Mouse (Mus musculus): ENCODE data around the gene Tinf2. TPM values are rescaled to one million over a fixed set of nuclear protein-coding genes. Genes with fewer than 3 reads are reported as not detected.

The Tinf2 gene
- polyA plus RNA-seq (2012; rRNA removed; ENCODE audit: low replicate concordance) = 12.8 and 15.9 TPM in 2 replicates

DNA sequence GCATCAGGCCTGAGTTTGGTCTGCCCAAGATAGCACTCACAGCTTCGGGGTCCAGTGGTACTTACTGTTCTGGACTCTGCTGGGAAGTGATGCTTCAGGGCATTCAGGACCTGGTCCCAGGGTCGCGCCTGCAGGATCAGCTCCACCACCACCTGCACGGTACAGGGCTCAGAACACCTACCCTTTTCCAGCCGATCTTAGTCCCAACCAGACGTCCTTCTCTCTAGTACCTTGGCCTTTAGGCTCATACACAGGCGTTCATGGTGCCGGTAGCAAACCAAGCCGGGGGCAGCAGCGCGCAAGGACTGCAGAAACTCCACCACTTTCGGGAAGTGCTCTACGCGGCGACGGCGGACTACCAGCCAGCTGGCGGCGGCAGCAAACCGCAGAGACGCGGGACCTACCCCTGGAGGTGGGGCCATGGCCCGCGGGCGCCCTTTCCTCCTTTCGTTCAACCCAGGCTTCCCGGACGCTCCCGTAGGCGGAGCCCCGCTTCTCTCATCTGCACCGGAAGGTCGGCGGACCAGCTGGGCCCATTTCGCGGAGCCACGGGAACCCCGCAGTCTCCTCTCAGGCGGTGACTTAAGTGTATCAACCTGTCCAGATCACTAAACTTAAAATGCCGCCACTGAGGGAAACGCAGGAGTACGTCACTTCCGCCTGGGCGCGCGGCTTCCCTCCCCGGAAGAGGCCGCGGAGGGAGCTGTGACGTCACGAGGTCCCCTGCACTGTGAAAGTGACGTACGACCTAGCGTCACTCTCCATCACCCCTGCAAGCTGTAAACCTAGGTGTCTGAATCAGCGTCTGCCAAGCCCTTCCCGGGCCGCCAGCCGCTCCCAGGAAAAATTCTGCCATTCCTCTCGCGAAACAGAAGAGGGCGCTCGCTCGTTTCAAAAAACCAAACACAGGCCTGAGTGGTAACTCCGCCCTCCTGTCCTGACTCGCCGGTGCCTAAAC is at the start of gene Tinf2:
Gene Tinf2, minus strand, starts transcription at position 661 of the 958 bp plus-strand sequence.

DNA sequence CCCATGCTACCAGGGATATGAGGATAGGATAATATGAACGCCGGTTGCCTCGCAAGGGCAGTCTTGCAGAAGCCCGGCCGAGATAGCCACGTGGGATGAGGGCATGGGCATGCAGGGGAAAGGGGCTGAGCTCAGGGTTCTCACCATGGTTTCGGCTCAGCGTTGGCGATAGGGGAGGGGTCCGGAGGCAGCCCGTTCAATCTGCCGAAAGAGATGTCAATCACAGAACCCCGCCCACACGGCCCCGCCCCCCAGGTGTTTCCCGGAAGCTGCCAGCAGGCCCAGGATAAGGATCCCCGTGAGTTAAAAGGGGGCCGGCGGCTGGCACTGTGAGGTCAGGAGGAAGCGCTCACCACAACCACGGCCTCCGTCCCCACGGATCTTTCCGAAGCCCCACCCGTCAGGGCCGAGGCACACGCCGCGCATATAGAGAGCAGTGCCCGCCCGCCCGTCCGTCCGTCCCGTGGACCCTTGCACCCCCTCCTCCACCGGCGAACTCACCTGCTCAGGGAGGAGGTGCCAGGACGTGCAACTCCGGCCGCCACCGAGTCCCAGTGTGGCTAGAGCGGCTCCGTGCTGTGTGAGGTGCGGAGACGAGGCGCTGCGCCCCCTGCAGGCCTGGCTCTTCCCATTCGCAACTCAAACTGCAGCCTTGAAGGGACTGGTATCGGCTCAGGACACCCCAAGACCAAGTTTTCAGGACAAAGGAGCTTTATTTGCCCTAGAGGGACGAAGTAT is 40.2 kb upstream of the Tinf2 start, which contains the start of gene Rabggta:
Gene Rabggta, minus strand, starts transcription at position 564 of the 738 bp plus-strand sequence.

DNA sequence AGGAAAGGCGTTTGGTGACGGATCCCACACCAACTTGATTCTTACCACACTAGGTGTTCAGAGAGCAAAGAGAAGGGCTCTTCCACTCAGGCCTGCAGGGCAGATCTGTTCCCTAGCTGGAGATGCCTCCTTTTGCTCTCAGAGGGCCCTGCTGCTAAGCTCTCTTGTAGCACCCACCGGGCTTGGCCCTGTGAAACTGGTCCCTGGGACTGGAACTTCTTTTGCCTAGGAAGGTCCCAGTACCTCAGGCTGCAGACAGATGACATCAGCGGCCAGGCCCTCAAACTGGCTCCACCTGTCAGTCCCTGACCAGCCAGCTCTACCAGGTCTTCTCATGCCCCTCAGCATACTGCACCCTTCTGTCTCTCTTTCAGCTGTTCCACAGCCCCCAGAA is 32.1 kb upstream of the Tinf2 start, which contains the start of gene Tgm1:
Gene Tgm1, minus strand, starts transcription at position 198 of the 394 bp plus-strand sequence.

DNA sequence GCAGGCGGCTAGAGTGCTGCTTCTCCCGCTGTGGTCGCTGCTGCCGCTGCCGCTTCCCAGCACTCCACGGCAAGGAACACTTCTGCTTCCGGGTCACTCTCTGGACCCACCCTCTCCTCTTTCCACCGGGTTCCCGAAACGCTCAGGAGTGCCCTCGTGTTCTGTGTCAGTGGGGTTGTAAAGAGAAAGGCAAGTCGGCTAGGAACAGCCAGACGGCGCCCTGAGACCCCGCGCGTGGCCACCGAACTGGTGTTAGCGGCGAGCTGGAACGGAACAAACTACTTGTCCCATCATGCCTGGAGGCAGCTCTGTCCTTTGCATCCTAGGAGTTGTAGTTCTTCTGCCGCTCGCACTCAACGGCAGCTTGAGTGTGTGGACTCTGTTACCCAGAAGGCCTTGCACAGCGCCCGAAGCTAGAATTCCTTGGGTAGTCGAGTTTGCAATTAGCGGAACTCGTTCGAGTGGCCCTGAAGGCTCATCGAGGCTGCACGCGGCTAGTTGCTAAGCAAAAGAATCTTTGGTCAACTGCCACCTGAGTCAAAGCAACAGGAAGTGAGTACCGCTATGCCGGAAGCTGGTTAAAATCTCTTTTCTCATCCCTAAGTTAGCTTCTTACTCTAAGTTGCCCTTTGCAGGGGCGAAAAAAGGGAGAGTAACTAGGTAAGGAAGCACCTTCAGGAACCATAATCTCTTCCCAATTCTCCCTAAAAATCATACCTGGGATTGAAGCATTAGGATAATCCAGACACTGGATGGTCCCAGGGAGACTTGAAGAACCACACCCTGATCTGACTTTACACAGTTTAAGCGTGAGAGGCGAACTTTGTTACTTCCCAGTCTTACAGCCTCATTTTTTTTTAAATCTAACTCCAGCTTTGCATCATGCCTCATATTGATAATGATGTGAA is 9.5 kb downstream of the Tinf2 start, which contains the start of the genes Gmpr2 and Nedd8:
Gene Gmpr2, plus strand, starts transcription at position 109 of the 908 bp plus-strand sequence.
Gene Nedd8, minus strand, starts transcription at position 292 of the 908 bp plus-strand sequence.

DNA sequence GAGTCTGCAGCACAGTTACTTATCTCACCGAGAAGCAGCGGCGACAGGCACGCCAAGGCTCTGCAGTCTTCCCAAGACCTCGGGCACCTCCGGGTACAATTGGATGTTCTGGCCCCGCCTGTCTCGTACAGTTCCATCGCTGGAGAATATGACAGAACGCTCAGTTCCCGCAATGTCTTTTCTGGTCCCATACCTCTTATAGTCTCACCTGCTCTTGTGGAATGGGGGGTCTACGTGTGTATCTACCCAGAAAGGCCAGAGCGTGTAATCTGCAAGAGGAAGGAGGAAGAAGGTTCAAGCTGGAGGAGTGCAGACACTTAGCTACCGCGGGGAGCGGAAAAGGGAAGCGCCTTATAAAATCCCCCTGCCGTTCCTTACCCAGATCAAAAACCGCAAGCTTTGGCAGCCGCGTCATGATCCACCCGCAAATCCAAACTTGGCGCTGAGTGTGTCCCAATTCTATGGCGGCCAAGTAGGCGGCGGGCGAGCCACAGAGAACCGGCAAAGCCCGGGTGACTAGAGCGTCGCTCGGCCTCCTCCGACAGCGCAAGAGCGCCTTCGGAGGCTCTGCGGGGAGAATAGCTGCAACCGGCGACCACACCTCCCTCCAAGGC is 21.6 kb downstream of the Tinf2 start, which contains the start of gene Mdp1:
Gene Mdp1, minus strand, starts transcription at position 549 of the 614 bp plus-strand sequence.

DNA sequence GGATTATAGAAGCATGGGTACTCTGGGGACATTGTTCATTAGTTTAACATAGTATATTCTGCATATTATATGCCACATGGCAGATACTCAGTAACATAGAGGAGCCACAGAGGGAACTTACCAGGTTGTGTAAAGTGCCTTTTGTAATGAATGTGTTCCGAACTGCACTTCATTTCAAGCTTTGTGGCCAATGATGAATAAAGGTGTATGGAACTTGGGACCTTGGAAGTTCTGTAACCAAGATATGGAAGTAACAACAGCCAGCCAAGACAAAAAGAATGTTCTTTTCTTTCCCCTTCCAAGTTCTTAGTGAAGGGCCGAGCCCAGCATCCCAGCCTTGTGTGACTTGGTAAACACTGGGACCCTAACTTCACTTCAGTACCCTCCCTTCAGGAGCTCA is 31.7 kb downstream of the Tinf2 start, which contains the start of gene Tssk4:
Gene Tssk4, plus strand, starts transcription at position 301 of the 400 bp plus-strand sequence.

DNA sequence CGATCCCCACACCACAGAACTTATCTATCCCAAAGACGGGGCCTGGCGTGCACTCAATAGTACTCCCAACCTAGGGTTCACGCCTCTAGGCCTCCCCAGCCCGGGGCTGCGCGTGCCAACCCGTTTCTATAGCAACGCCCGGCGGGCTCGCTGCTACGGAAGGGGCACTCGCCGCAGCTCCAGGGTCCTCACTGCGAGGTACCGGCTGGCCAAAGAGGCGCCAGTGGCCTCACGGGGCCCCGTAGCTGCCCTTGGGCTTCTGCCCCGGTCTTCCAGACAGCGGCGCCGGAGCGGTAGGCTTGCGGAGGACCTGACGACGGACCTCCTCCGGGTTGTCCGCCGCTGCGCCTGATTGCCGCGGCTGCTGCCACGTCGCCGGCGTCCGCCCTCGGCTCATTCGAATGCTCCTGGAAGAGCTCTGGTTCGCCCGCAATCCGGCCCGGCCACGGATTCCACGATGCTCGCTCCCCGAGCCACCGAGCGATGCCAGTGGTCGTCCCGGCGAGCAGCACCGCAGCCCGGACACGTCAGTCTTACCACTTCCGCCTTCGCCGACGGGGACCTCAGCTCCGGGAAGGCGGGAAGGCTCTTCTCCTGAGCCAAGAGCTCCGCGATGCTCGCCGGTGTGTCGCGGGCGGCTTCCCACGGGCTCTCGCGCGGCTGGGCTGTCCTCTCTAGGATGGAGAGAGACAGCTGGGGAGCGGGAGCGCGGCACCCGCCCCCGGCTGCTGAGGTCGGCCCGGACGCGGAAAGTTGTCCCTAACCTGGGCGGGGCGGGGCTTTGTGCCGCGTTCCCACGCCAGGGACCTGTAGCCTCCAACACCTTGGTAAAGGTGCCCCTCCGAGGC is 38.3 kb downstream of the Tinf2 start, which contains the start of gene Tm9sf1:
Gene Tm9sf1, minus strand, starts transcription at position 747 of the 848 bp plus-strand sequence.

DNA sequence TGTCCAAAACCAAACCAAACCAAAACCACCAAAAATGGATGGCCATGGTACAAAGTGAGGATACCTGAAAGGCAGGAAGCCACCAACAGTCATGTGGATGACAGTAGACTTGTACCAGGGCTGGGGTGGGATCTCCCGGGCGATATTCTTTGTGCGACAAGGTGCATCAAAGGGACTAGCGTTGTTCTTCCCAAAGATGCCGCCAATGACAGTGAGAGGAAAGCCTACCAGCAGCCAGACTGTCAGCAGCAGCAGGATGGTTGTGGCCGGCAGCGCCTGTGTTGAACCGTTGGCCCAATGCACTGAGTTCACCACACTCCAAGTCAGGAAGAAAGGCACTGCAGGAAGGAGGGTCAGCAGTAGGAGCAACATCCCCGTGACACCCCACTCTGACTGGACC is 43.8 kb downstream of the Tinf2 start, which contains the start of gene Gm49378:
Gene Gm49378, minus strand, starts transcription at position 101 of the 400 bp plus-strand sequence.

DNA sequence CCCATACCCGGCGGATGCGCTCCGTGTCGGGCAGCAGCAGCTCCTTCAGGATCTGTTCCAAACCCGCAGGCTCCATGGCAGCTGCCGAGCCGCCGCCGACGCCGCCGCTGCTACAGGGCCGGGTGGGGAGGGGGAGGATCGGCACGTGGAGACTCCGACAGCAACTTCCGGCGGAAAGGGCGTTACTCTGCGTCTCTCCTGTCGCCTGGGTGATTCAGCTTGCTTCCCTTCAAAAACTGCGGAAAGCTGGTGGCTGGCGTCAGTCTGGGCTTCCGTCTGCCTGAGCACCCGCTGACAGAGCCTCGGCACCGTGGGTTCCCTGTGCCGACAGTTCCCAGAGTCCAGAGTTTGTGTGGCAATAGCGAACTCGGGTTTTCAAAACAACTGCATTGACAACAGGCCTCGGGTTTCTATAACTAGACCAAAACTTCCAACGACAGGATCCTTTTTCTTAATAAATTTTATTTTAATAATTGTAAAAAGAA is 46.1 kb downstream of the Tinf2 start, which contains the start of gene Ipo4:
Gene Ipo4, minus strand, starts transcription at position 435 of the 485 bp plus-strand sequence.

Other genes with a start within 250 kb of the Tinf2 start
- 37.4 and 44.9 TPM in 2 replicates for gene Dhrs4, start 203.1 kb downstream of the Tinf2 start, polyA plus RNA-seq (2012; rRNA removed; ENCODE audit: low replicate concordance)
- gene Carmil3, start 191.2 kb downstream of the Tinf2 start, polyA plus RNA-seq (2012; rRNA removed; ENCODE audit: low replicate concordance) = 4.7 and 7.6 TPM in 2 replicates
- 0.04 and 0.06 TPM in 2 replicates for gene Cpne6, start 171.4 kb downstream of the Tinf2 start, polyA plus RNA-seq (2012; rRNA removed; ENCODE audit: low replicate concordance)
- gene Nrl, start 156.8 kb downstream of the Tinf2 start, polyA plus RNA-seq (2012; rRNA removed; ENCODE audit: low replicate concordance) = not detected in 2 replicates
- 48.9 and 49.2 TPM in 2 replicates for gene Pck2, start 141.6 kb downstream of the Tinf2 start, polyA plus RNA-seq (2012; rRNA removed; ENCODE audit: low replicate concordance)
- gene Dcaf11, start 121.8 kb downstream of the Tinf2 start, polyA plus RNA-seq (2012; rRNA removed; ENCODE audit: low replicate concordance) = 81.8 and 97.0 TPM in 2 replicates
- gene A730061H03Rik, start 121.4 kb downstream of the Tinf2 start, polyA plus RNA-seq (2012; rRNA removed; ENCODE audit: low replicate concordance) = 3.3 and 3.4 TPM in 2 replicates
- gene Fitm1, start 106.2 kb downstream of the Tinf2 start, polyA plus RNA-seq (2012; rRNA removed; ENCODE audit: low replicate concordance) = 1.3 and 183 TPM in 2 replicates
- gene Psme1, start 103.7 kb downstream of the Tinf2 start, polyA plus RNA-seq (2012; rRNA removed; ENCODE audit: low replicate concordance) = 108 and 126 TPM in 2 replicates
- gene Emc9, start 96.5 kb downstream of the Tinf2 start, polyA plus RNA-seq (2012; rRNA removed; ENCODE audit: low replicate concordance) = 46.8 and 63.8 TPM in 2 replicates
- 82.9 and 83.0 TPM in 2 replicates for gene Psme2, start 90.7 kb downstream of the Tinf2 start, polyA plus RNA-seq (2012; rRNA removed; ENCODE audit: low replicate concordance)
- gene Rnf31, start 90.1 kb downstream of the Tinf2 start, polyA plus RNA-seq (2012; rRNA removed; ENCODE audit: low replicate concordance) = 45.2 and 55.3 TPM in 2 replicates
- 87.7 and 150 TPM in 2 replicates for gene Irf9, start 78.2 kb downstream of the Tinf2 start, polyA plus RNA-seq (2012; rRNA removed; ENCODE audit: low replicate concordance)
- gene Rec8, start 63.8 kb downstream of the Tinf2 start, polyA plus RNA-seq (2012; rRNA removed; ENCODE audit: low replicate concordance) = 1.1 and 1.5 TPM in 2 replicates
- 86.3 and 113 TPM in 2 replicates for gene Ipo4, start 45.9 kb downstream of the Tinf2 start, polyA plus RNA-seq (2012; rRNA removed; ENCODE audit: low replicate concordance)
- gene Gm49378, start 43.9 kb downstream of the Tinf2 start, polyA plus RNA-seq (2012; rRNA removed; ENCODE audit: low replicate concordance) = 12.4 and 13.1 TPM in 2 replicates
- 79.9 and 86.5 TPM in 2 replicates for gene Tm9sf1, start 38.0 kb downstream of the Tinf2 start, polyA plus RNA-seq (2012; rRNA removed; ENCODE audit: low replicate concordance)
- 1.1 and 1.4 TPM in 2 replicates for gene Tssk4, start 31.6 kb downstream of the Tinf2 start, polyA plus RNA-seq (2012; rRNA removed; ENCODE audit: low replicate concordance)
- gene Mdp1, start 21.3 kb downstream of the Tinf2 start, polyA plus RNA-seq (2012; rRNA removed; ENCODE audit: low replicate concordance) = 15.3 and 24.6 TPM in 2 replicates
- 12.7 and 32.2 TPM in 2 replicates for gene Gmpr2, start 9.9 kb downstream of the Tinf2 start, polyA plus RNA-seq (2012; rRNA removed; ENCODE audit: low replicate concordance)
- gene Nedd8, start 9.7 kb downstream of the Tinf2 start, polyA plus RNA-seq (2012; rRNA removed; ENCODE audit: low replicate concordance) = 210 and 446 TPM in 2 replicates
- gene Tgm1, start 32.1 kb upstream of the Tinf2 start, polyA plus RNA-seq (2012; rRNA removed; ENCODE audit: low replicate concordance) = 8.3 and 10.6 TPM in 2 replicates
- 51.2 and 52.9 TPM in 2 replicates for gene Rabggta, start 40.4 kb upstream of the Tinf2 start, polyA plus RNA-seq (2012; rRNA removed; ENCODE audit: low replicate concordance)
- gene Dhrs1, start 63.9 kb upstream of the Tinf2 start, polyA plus RNA-seq (2012; rRNA removed; ENCODE audit: low replicate concordance) = 75.4 and 104 TPM in 2 replicates
- 16.8 and 28.9 TPM in 2 replicates for gene Nop9, start 63.9 kb upstream of the Tinf2 start, polyA plus RNA-seq (2012; rRNA removed; ENCODE audit: low replicate concordance)
- gene Cideb, start 76.6 kb upstream of the Tinf2 start, polyA plus RNA-seq (2012; rRNA removed; ENCODE audit: low replicate concordance) = 2.9 and 3.4 TPM in 2 replicates
- gene Ltb4r2, start 79.6 kb upstream of the Tinf2 start, polyA plus RNA-seq (2012; rRNA removed; ENCODE audit: low replicate concordance) = 0.29 and 0.34 TPM in 2 replicates
- 5.1 and 7.6 TPM in 2 replicates for gene Ltb4r1, start 84.1 kb upstream of the Tinf2 start, polyA plus RNA-seq (2012; rRNA removed; ENCODE audit: low replicate concordance)
- gene Adcy4, start 102.3 kb upstream of the Tinf2 start, polyA plus RNA-seq (2012; rRNA removed; ENCODE audit: low replicate concordance) = 41.0 and 55.8 TPM in 2 replicates
- gene Ripk3, start 107.0 kb upstream of the Tinf2 start, polyA plus RNA-seq (2012; rRNA removed; ENCODE audit: low replicate concordance) = 21.9 and 26.5 TPM in 2 replicates
- gene Nfatc4, start 141.3 kb upstream of the Tinf2 start, polyA plus RNA-seq (2012; rRNA removed; ENCODE audit: low replicate concordance) = 28.1 and 37.1 TPM in 2 replicates
- 6.3 and 6.5 TPM in 2 replicates for gene Nynrin, start 172.2 kb upstream of the Tinf2 start, polyA plus RNA-seq (2012; rRNA removed; ENCODE audit: low replicate concordance)
- 0.26 and 0.33 TPM in 2 replicates for gene Cbln3, start 202.6 kb upstream of the Tinf2 start, polyA plus RNA-seq (2012; rRNA removed; ENCODE audit: low replicate concordance)
- 24.4 and 25.2 TPM in 2 replicates for gene Khnyn, start 203.1 kb upstream of the Tinf2 start, polyA plus RNA-seq (2012; rRNA removed; ENCODE audit: low replicate concordance)
- gene Sdr39u1, start 218.5 kb upstream of the Tinf2 start, polyA plus RNA-seq (2012; rRNA removed; ENCODE audit: low replicate concordance) = 48.0 and 73.6 TPM in 2 replicates

Measured in mammary gland, adult 2 months (tissue).